Mouse (Mus musculus): ENCODE measurements around the gene Rflnb. TPM values are rescaled to one million over a fixed set of nuclear protein-coding genes. Genes with fewer than 3 reads are reported as not detected.

The Rflnb gene
- polyA plus RNA-seq, 1 experiment = 1.0 TPM

DNA sequence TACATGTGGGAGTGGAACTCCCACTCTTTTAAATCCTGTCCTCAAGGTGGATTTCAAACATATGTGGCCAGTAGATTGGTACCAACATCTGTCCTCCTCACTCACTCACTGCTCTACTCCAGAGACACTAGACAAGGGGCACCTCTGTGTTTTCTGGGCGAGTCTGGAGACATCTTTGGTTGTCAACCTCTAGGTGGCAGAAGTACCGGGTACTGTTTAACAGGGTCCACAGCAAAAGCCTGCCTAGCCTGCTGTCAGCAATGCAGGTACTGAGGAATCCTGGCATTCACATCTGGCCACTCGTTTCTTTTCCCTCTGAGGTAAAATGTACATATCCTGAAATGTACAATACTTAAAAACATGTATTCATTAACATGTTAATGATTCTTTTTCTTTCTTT lies 28.9 kb upstream of the Rflnb start:
- Histone ChIP-seq H3K27me3 (replicated peaks) (no peaks in the 10 kb centered on the region), H3K9me3 (no peaks in the 10 kb centered on the region), H3K36me3 (replicated peaks; ENCODE audit: low read length) (peaks cover 55% of the 10 kb centered on the region), H3K4me1 (peaks cover 5% of the 10 kb centered on the region), H3K4me3 (replicated peaks) (no peak overlapping the region)
- no peak for TF ChIP-seq GATA1 (IDR thresholded peaks at IDR 0.05; ENCODE audit: borderline replicate concordance, low read length)
- TF ChIP-seq FLI1 (IDR thresholded peaks at IDR 0.05; ENCODE audit: low read length) = no peak

DNA sequence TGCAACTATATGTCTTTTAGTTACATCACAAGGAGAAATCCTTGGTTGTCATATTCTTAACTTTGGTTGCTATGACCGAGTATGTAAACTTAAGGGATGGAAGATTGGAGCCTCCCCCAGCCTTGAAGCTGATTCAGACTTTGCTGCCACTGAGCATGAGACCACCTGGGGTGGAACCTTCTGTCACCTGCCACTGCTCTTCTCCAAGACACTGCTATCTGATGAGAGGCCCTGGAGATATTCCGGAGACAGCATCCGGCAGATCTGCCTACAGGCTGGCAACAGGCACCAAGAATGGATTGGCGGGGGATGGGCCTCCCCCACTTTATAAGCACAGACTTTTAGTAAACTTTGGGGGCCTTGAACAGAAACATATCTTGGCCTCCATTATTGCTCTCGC lies 24.9 kb upstream of the Rflnb start:
- Histone ChIP-seq H3K36me3 (replicated peaks; ENCODE audit: low read length) (peaks cover 38% of the 10 kb centered on the region), H3K27me3 (replicated peaks) (no peaks in the 10 kb centered on the region), H3K4me1 (peaks cover 5% of the 10 kb centered on the region), H3K9me3 (no peaks in the 10 kb centered on the region), H3K4me3 (replicated peaks) (no peak overlapping the region)
- TF ChIP-seq GATA1 (IDR thresholded peaks at IDR 0.05; ENCODE audit: borderline replicate concordance, low read length) = no peak

DNA sequence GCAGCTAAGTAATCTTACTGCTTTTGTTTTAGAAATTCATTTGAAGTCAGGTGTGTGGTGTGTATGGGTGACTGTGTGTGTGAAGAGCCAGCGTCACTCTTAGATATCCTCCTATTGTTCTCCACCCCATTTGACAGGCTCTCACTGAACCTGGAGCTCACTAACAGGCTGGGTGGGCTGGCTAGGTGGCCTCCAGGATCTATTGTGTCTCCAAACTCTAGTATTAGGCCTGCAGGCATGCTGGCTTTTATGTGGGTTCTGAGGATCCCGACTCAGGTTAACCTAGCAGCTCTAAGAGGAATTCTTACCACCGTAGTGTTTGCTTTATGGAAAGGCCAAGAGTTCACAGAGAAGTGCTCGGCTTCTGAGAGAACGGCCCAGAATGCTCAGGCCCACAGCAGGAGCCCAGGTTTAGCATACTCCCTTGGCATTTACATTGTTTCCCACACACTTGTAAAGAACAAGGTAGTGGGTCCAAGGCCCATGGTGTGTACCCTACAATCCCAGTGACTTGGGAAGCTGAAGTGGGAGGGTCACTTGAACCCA lies 23.5 kb upstream of the Rflnb start:
- H3K36me3 ChIP-seq (replicated peaks; ENCODE audit: low read length) = peaks cover 51% of the 10 kb centered on the region
- TF ChIP-seq GATA1 (IDR thresholded peaks at IDR 0.05; ENCODE audit: borderline replicate concordance, low read length) = no peak
- no peak for TF ChIP-seq FLI1 (IDR thresholded peaks at IDR 0.05; ENCODE audit: low read length)
- H3K9me3 ChIP-seq = no peaks in the 10 kb centered on the region
- H3K27me3 ChIP-seq (replicated peaks) = no peaks in the 10 kb centered on the region
- H3K4me1 ChIP-seq = peaks cover 4% of the 10 kb centered on the region
- H3K4me3 ChIP-seq (replicated peaks) = no peak overlapping the region

DNA sequence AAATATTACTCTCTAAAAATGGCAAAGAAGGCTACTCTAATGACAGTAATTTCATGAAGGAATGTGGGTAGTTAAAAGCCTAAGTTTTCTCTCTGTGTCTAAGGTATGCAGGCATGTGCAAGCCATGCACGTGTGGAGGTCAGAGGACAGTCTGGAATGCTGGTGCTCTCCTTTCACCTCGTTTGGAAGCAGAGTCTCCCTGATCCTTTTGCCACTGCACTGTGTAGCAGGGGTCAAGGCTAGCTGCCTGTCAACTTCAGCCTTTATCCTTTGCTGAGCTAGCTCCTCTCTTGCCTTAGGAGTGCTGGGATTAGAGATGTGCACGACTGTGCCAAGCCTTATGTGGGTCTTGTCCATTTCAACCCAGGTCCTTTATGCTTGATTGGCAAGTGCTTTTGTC lies 22.9 kb upstream of the Rflnb start:
- peaks cover 52% of the 10 kb centered on the region for H3K36me3 ChIP-seq (replicated peaks; ENCODE audit: low read length)
- H3K4me1 ChIP-seq = no peaks in the 10 kb centered on the region
- no peak overlapping the region for H3K4me3 ChIP-seq (replicated peaks)
- H3K9me3 ChIP-seq = no peaks in the 10 kb centered on the region
- TF ChIP-seq FLI1 (IDR thresholded peaks at IDR 0.05; ENCODE audit: low read length) (no peak), GATA1 (IDR thresholded peaks at IDR 0.05; ENCODE audit: borderline replicate concordance, low read length) (no peak)
- no peaks in the 10 kb centered on the region for H3K27me3 ChIP-seq (replicated peaks)

DNA sequence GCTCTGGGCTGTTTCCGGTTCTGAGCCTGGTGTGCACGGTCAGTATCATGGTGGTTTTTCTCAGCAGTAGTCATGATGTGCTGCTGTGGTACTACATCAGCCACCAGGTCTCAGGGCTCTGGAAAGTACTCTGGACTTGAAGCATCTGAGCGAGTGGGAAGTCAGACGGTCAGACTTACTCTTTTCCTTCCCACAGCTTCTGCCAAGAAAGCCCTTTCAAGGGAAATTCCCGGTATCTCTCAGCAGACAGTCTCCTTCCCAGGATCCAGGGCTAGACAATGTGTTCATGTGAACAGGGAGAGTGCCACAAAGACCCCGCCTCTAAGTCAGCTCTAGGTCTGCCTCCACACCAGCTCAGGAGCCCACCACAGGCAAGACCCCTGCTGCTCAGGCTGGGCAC lies 17.8 kb upstream of the Rflnb start:
- TF ChIP-seq FLI1 (IDR thresholded peaks at IDR 0.05; ENCODE audit: low read length) (no peak), GATA1 (IDR thresholded peaks at IDR 0.05; ENCODE audit: borderline replicate concordance, low read length) (no peak)
- Histone ChIP-seq H3K4me1 (0 out of 2 replicates have a peak, but pooled peaks cover 5% of the 10 kb centered on the region), H3K4me3 (replicated peaks) (no peak overlapping the region), H3K36me3 (replicated peaks; ENCODE audit: low read length) (peaks cover 48% of the 10 kb centered on the region), H3K27me3 (replicated peaks) (peaks cover 8% of the 10 kb centered on the region), H3K9me3 (no peaks in the 10 kb centered on the region)

DNA sequence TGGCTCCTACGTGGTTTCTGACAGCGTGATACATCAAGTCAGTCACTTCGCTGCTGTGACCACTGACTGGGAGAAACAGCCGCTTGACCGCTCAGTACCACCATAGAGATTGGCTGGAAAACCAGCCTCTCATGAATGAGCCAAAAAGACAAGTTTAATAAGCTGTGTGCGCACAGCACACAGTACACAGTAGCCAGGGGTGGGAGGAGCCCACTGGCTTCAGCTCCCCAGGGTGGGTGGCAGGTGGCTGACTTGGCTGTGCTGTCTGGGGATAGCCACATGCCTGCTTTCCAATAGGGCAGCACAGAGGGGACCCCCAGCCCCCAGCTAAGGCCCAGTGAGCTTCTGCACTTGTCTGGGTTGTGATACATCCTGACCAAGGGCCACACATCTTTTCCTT lies 16.9 kb upstream of the Rflnb start:
- H3K27me3 ChIP-seq (replicated peaks) = peaks cover 9% of the 10 kb centered on the region
- no peak overlapping the region for H3K4me3 ChIP-seq (replicated peaks)
- no peaks in the 10 kb centered on the region for H3K9me3 ChIP-seq
- 0 out of 2 replicates have a peak, but pooled peaks cover 5% of the 10 kb centered on the region for H3K4me1 ChIP-seq
- peaks cover 46% of the 10 kb centered on the region for H3K36me3 ChIP-seq (replicated peaks; ENCODE audit: low read length)
- TF ChIP-seq FLI1 (IDR thresholded peaks at IDR 0.05; ENCODE audit: low read length) = no peak
- TF ChIP-seq GATA1 (IDR thresholded peaks at IDR 0.05; ENCODE audit: borderline replicate concordance, low read length) = no peak

DNA sequence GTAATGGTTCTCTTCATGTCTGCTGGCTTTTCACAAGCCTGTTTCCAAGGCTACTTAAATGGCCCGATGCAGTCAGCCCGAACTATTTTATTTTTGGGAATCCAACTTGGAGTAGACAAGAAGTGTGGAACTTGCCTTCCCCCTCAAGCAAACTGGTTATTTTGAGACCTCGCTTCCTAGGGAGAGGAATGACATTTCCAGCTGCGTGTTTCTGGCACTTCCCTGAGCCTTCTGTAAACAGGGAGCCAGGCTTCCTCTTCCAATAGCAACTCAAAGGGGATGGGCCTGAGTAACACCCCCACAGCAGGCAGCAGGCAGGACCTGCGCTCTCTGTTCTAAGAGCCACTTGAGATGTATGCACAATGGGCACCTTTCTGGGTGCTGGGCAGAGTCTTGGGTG lies 15.3 kb upstream of the Rflnb start:
- peaks cover 16% of the 10 kb centered on the region for H3K27me3 ChIP-seq (replicated peaks)
- no peaks in the 10 kb centered on the region for H3K9me3 ChIP-seq
- peaks cover 38% of the 10 kb centered on the region for H3K36me3 ChIP-seq (replicated peaks; ENCODE audit: low read length)
- H3K4me3 ChIP-seq (replicated peaks) = no peak overlapping the region
- 0 out of 2 replicates have a peak, but pooled peaks cover 5% of the 10 kb centered on the region for H3K4me1 ChIP-seq
- TF ChIP-seq FLI1 (IDR thresholded peaks at IDR 0.05; ENCODE audit: low read length) (no peak), GATA1 (IDR thresholded peaks at IDR 0.05; ENCODE audit: borderline replicate concordance, low read length) (no peak)

DNA sequence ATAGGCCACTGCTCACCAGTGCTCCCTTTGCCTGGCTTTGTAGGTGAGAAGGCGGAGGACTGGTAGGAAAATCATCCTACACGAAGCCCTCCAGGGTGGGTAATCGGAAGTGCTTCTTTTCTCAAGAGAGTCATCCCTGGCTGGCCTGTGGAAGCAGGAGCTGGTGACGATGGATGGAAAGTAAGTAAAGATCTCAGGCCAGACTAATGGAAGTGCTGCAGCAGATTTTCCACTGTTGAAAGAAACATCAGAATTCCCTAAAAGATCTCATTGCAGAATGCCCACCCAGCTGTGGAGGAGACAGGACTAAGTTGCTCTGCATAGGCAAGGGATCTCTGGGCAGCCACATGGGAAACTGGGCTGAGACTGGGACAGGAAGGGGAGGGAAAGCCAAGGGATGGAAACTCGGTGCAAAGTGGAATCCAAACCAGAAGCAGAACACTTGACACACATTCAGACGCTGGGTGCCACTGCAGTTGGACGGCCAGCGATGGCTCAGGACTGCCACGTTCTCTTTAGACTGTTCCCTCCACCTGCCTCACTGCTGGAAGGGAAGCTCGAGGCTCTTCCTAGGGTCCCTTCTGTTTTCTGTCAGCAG lies 14.6 kb upstream of the Rflnb start:
- TF ChIP-seq GATA1 (IDR thresholded peaks at IDR 0.05; ENCODE audit: borderline replicate concordance, low read length) (no peak), FLI1 (IDR thresholded peaks at IDR 0.05; ENCODE audit: low read length) (no peak)
- 0 out of 2 replicates have a peak, but pooled peaks cover 5% of the 10 kb centered on the region for H3K4me1 ChIP-seq

DNA sequence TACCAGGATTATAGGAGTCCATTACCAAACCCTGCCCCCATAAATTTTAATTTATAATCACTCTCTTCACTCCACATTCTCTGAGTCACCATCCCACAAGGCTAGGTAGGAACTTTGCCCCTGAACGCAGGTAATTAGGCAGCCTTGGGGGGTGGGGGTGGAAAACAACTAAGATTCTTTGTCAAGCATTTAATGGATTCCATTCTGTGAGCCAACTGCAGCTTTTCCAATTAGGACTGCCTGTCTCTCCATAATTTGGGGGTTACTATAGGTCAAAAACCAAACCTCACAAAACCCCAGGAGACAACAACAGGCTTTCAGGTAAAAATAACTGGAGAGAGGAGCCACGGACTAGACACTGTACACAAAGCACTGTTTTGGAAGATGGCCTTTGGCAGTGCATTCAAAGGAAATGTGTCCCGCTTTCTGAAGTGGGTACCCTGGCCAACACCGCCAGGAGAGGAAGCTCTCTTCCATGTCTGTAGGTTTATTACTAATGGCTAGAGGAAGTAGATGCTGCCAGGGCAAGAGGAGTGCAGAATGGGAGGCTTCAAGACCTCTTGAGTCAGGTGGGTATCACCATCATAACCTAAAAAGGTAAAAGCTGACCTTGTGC lies 13.3 kb upstream of the Rflnb start:
- Histone ChIP-seq H3K36me3 (replicated peaks; ENCODE audit: low read length) (peaks cover 18% of the 10 kb centered on the region), H3K4me1 (0 out of 2 replicates have a peak, but pooled peaks cover 5% of the 10 kb centered on the region), H3K4me3 (replicated peaks) (no peak overlapping the region), H3K9me3 (peaks cover 5% of the 10 kb centered on the region), H3K27me3 (replicated peaks) (peaks cover 24% of the 10 kb centered on the region)
- TF ChIP-seq FLI1 (IDR thresholded peaks at IDR 0.05; ENCODE audit: low read length) (no peak), GATA1 (IDR thresholded peaks at IDR 0.05; ENCODE audit: borderline replicate concordance, low read length) (no peak)

More for the DNA sequence above, 14.6 kb upstream of the Rflnb start:
- H3K4me3 ChIP-seq (replicated peaks) = no peak overlapping the region
- peaks cover 30% of the 10 kb centered on the region for H3K36me3 ChIP-seq (replicated peaks; ENCODE audit: low read length)
- H3K9me3 ChIP-seq = no peaks in the 10 kb centered on the region
- peaks cover 18% of the 10 kb centered on the region for H3K27me3 ChIP-seq (replicated peaks)

DNA sequence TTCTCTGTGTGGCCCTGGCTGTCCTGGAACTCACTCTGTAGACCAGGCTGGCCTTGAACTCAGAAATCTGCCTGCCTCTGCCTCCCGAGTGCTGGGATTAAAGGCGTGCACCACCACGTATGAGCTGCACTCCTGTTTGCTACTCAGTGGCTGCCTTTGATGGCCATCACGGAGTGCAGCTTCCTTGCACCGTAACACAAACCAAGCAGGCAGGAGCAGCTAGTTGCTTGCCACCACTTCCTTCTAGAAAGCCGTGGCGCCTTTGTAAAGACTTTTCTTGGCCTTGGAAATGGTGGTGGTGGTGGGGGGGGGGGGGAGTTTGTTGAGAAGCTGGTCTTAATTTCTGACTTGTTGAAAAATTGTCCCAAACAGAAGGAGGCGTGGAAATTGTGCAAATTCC lies 12.5 kb upstream of the Rflnb start:
- Histone ChIP-seq H3K4me3 (replicated peaks) (no peak overlapping the region), H3K27me3 (replicated peaks) (peaks cover 32% of the 10 kb centered on the region), H3K4me1 (0 out of 2 replicates have a peak, but pooled peaks cover 5% of the 10 kb centered on the region), H3K9me3 (peaks cover 10% of the 10 kb centered on the region), H3K36me3 (replicated peaks; ENCODE audit: low read length) (peaks cover 10% of the 10 kb centered on the region)
- TF ChIP-seq GATA1 (IDR thresholded peaks at IDR 0.05; ENCODE audit: borderline replicate concordance, low read length) = no peak
- no peak for TF ChIP-seq FLI1 (IDR thresholded peaks at IDR 0.05; ENCODE audit: low read length)

Data from megakaryocyte, embryonic 14.5 days (primary cell).